Mouse (Mus musculus): ENCODE data around the gene Hmgb3.

The Hmgb3 gene

DNA sequence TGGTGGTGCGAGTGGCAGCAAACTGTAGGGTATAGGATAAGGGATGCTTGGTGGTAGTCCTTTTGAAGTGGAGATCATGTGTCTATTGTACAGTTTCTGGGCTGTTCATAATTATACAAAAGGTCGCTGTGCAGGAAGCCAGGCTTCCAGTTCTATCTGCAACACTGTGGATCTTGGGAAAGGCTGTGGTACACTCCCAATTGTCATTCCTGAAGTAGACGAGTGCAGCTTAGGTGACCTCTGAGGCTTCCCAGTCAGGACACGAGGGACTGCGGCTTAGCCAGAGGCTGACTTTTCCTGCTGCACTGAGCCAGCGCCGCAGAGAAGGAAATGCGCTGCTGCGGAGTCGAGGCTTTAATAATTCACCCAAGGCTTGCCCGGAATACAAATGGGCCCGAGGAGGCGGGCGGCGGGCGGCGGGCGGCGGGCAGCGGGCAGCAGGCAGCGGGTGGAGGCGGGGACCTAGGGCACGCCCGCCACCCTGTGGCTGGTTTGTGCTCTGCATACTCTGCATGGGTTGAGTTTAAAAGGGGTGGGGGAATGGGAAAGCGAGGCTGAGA, 45.4 kb downstream of the Hmgb3 start:
- peak; percentile 36 to 58 for DNase-seq
